In the genomic region with DNA sequence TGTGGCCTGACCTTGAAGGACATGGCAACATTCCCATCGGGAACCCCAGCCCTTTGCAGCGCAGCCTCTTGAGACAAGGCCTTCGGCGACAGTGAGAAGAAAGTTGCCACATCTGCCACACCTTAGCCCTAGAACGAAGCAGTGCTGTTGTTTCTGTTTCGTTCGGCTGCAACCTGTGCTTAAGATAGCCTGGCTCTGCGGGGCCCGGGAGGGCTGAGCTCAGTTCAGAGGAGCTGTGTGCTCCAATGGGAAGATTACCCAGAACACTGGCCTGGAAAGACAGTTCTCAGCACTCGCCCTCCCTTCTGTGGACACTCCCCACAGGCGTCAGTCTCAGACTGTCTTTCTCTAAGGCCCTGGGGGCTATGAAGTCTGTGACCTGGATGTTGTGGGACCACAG, we compare ENCODE assay signal across 26 mouse cellular contexts.
DNase-seq lines count a peak whose midpoint lies in the region; ATAC-seq and TF ChIP-seq lines count a peak whose summit lies in the region.
"Had no signal": no experiment of that assay in that cellular context is flagged by ENCODE, and none has a peak within 500 bp of the region (broad histone marks: within the 10 kb centered on the region; RNA-seq: fewer than 3 reads in every experiment).

No protein-coding gene starts in this region.

- H3K4me3 ChIP-seq in lung, postnatal 0 days (ENCODE audit: low read depth, low read length): no peak overlapping the region
- no peak overlapping the region for H3K4me3 ChIP-seq in small intestine, adult 2 months (ENCODE audit: low read depth, low read length)
- no peak overlapping the region for H3K4me3 ChIP-seq in hindbrain, embryonic 13.5 days
- H3K4me3 ChIP-seq: erythroblast, embryonic 14.5 days; heart, embryonic 13.5 days; hindbrain, embryonic 15.5 days; liver, embryonic 12.5 days; stomach, embryonic 15.5 days had no signal

- TF ChIP-seq EP300 in lung, postnatal 0 days (IDR thresholded peaks at IDR 0.05): no peak

- TF ChIP-seq CTCF in lung, postnatal 0 days (IDR thresholded peaks at IDR 0.05): no peak
- TF ChIP-seq CTCF in small intestine, adult 2 months (IDR thresholded peaks at IDR 0.05; ENCODE audit: extremely low read depth, insufficient read length, insufficient replicate concordance, low read depth, low read length): no peak

- no peak overlapping the region for H3K27ac ChIP-seq in lung, postnatal 0 days (ENCODE audit: low read length)
- H3K27ac ChIP-seq in small intestine, adult 2 months (ENCODE audit: insufficient read depth, low read depth, low read length): peak overlapping the region; percentile 72
- H3K27ac ChIP-seq in hindbrain, embryonic 13.5 days: no peak overlapping the region
- H3K27ac ChIP-seq: hindbrain, embryonic 15.5 days; liver, embryonic 12.5 days; macrophage; stomach, embryonic 15.5 days had no signal

- no peak overlapping the region for H3K9ac ChIP-seq in lung, postnatal 0 days (replicated peaks; ENCODE audit: low read depth)
- no peak overlapping the region for H3K9ac ChIP-seq in hindbrain, embryonic 13.5 days
- H3K9ac ChIP-seq: forebrain, postnatal 0 days; heart, embryonic 13.5 days; hindbrain, embryonic 15.5 days; liver, embryonic 12.5 days; liver, postnatal 0 days; stomach, embryonic 15.5 days had no signal

- peak; percentile 54 for ATAC-seq in lung, postnatal 0 days
- ATAC-seq in hindbrain, embryonic 13.5 days (ENCODE audit: low FRiP score): no peak
- ATAC-seq: forebrain, postnatal 0 days; inflammation-experienced regulatory T-cells, adult 6 months; liver, embryonic 12.5 days; liver, postnatal 0 days had no signal

- H3K27me3 ChIP-seq in lung, postnatal 0 days (replicated peaks; ENCODE audit: insufficient read depth, low read length): no peaks in the 10 kb centered on the region
- no peaks in the 10 kb centered on the region for H3K27me3 ChIP-seq in small intestine, adult 2 months (ENCODE audit: control insufficient read depth, insufficient read depth, low read length)
- H3K27me3 ChIP-seq in hindbrain, embryonic 13.5 days: no peaks in the 10 kb centered on the region
- H3K27me3 ChIP-seq: heart, embryonic 13.5 days; hindbrain, embryonic 15.5 days; liver, embryonic 12.5 days; stomach, embryonic 15.5 days had no signal

- TF ChIP-seq POLR2A in small intestine, adult 2 months (IDR thresholded peaks at IDR 0.05; ENCODE audit: low read depth, low read length): no peak

- H3K36me3 ChIP-seq in lung, postnatal 0 days (ENCODE audit: insufficient read depth, low read length): no peaks in the 10 kb centered on the region
- no peaks in the 10 kb centered on the region for H3K36me3 ChIP-seq in small intestine, adult 2 months (ENCODE audit: control insufficient read depth, insufficient read depth, low read length)
- H3K36me3 ChIP-seq in hindbrain, embryonic 13.5 days: no peaks in the 10 kb centered on the region
- H3K36me3 ChIP-seq: heart, embryonic 13.5 days; hindbrain, embryonic 15.5 days; liver, embryonic 12.5 days; stomach, embryonic 15.5 days had no signal

- intact Hi-C loops in heart, postnatal 14 days (cut with DNase I): no loop called here

- H3K4me1 ChIP-seq in lung, postnatal 0 days (ENCODE audit: insufficient read depth, low read depth, low read length): no peaks in the 10 kb centered on the region
- peaks cover 21% of the 10 kb centered on the region for H3K4me1 ChIP-seq in small intestine, adult 2 months (ENCODE audit: control insufficient read depth, insufficient read depth, insufficient read length, low read length)
- no peaks in the 10 kb centered on the region for H3K4me1 ChIP-seq in hindbrain, embryonic 13.5 days (replicated peaks)
- H3K4me1 ChIP-seq: hindbrain, embryonic 15.5 days had no signal

- H3K9me3 ChIP-seq in lung, postnatal 0 days (ENCODE audit: low read length): no peaks in the 10 kb centered on the region
- H3K9me3 ChIP-seq in hindbrain, embryonic 13.5 days: no peaks in the 10 kb centered on the region
- H3K9me3 ChIP-seq: heart, embryonic 13.5 days; hindbrain, embryonic 15.5 days; liver, embryonic 12.5 days; stomach, embryonic 15.5 days had no signal

- 67% methylated on average over 10 of the region's 11 CpGs for WGBS in lung, postnatal 0 days
- 18% methylated on average over 11 of the region's 11 CpGs for WGBS in small intestine, adult 2 months
- 83% methylated on average over 11 of the region's 11 CpGs for WGBS in hindbrain, embryonic 13.5 days

- peak; percentile 82 for DNase-seq in heart, adult 11 months
- DNase-seq in heart, postnatal 14 days: no peak
- peak; percentile 40 for DNase-seq in lung, postnatal 0 days (ENCODE audit: low spot score)
- DNase-seq in lung, postnatal 25 days (ENCODE audit: low spot score): no peak
- DNase-seq in right cerebral cortex, postnatal 36 days (ENCODE audit: low spot score in 2 of 2): no peak
- DNase-seq: adrenal gland, postnatal 25 days; cerebellum, adult 11-12 months; cerebellum, adult 9-11 months; forebrain, postnatal 0 days; gastrocnemius, postnatal 14 days; heart, postnatal 4 days; kidney, adult 8-10 months; kidney, postnatal 10 days; liver, postnatal 0 days; midbrain, embryonic 14.5 days; thymus, adult 18-20 months; thymus, postnatal 25 days had no signal

- no peak overlapping the region for H3K4me2 ChIP-seq in lung, postnatal 0 days (replicated peaks; ENCODE audit: low read depth, low read length)
- H3K4me2 ChIP-seq in hindbrain, embryonic 13.5 days: no peak overlapping the region
- H3K4me2 ChIP-seq: hindbrain, embryonic 15.5 days; stomach, embryonic 15.5 days had no signal

Comparison
In these comparisons a context has a peak if more than half of its experiments do, and no peak if none do; other contexts are left out.
1. DNase-seq: peak in heart, adult 11 months (single experiment) and lung, postnatal 0 days (single experiment); none in heart, postnatal 14 days (0 of 2), lung, postnatal 25 days (single experiment) and right cerebral cortex, postnatal 36 days (0 of 2).